Mouse (Mus musculus): ENCODE data around the gene Gramd2.

Gramd2 gene

DNA sequence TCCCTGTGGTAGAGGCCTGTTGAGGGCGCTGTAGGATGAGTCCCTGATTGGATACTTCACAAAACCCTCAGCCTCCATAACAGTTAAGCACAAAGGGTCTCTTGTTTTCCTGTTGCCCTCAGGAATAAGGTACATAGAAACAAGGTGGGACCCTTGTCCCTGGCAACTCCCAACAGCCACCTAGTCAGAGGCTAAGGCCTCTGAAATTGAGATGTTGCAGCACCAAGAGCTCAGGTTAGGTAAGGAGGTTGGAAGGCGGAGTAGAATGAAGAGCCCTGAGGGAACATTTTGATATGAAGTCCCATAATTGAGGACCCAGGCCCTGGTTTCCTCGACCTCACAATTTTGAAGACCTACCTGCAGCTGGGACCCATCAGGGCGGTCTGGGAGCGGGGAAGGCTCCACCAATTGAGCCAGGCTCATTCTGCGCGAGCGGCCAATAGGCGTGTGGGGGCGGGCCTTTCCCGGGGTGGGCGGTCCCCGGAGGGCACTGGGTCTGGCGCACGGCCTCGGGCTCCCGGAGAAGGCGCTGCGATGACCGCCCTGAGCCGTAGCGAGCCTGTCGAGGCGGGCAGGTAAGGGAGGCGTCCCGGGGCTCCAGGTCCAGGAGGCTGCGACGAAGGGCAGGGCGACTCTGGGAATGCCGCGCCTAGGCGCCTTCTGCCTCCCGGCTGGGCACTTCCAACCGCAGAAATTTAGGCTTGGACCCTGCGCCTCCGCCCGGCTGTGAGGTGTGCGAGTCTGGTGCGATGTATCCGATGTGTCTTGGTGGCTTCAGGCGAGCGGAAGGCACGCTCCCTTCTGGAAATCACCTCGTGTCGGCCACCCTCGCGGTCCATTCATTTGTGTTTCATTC lies at the start of gene Gramd2:
Gene Gramd2 (plus strand): TSS at position 467 of the 856 bp plus-strand sequence.
- peak; percentile 67 for DNase-seq

- DNase-seq, result no peak
These were observed 41.6 kb upstream of the Gramd2 start for GRCm38 (mm10) chr9:59638372-59638771.

GRCm38 (mm10) chr9:59639936-59640335 lies 40.0 kb upstream of the Gramd2 start:
- no peak for DNase-seq

DNA sequence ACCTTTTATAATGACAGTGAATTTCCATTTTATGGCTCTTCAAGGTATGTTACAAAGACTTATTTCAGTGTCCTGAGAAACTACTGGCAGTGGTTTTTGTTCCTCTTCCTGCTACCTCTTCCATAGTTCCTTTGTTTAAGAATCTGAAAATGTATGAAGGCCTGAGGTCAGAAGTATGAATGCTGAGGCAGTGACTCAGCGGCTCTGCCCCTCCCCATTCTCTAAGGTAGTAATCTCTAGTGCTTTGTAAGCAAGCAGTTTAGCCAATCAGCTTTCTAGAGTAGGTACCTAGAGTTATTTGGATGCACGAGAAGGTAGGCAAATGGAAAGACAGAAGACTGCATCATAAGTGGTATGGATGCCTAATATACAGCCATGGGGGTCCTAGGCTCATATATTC lies 38.6 kb upstream of the Gramd2 start:
- no peak for DNase-seq

GRCm38 (mm10) chr9:59649911-59650310 lies 30.0 kb upstream of the Gramd2 start:
- no peak for DNase-seq

DNA sequence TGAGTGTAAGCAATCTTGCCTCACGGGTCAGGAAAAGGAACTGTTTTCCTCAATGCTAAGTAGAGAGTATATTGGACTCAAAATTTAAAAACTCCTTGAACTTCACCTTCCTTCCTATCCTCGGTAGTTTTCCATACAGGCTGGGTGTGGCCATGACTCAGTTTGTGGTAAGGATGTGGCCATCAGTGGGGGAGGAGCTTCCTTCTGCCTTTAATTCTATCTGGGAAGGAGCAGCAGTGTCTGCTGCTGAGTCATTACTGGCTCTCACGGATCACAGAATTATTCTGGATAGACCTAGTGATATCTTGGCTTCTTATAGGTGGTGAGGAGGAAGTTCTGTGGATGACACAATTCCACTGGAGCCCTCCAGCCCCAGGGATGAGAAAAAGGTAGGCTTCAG lies 26.6 kb upstream of the Gramd2 start:
- DNase-seq, result no peak

DNA sequence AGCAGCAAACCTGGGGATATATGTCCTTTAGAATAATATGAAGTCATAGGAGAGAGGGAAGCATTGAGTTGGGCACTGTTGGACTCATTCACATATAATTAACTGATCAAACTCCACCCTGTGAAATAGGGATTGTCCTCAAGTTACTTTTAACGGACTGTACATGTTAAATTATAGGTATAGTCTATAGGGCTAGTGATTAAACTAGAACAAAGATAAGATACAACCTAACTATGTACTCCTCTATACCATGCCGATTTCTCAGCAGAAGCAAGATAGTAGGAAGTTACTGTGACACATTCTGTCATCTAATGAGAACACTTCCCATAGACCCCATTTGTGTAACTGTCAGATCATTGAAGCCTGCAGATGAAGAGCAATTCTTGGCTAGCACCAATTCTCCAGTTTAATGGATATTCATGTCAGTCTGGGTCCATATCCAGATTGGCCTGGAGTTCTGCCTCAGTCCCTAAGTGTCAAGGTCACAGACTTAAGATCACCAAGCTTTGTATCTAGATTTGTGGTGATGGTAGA lies 25.4 kb upstream of the Gramd2 start:
- DNase-seq, result no peak

- DNase-seq, result peak; percentile 98
These were observed 23.8 kb upstream of the Gramd2 start, which contains the start of gene Pkm for GRCm38 (mm10) chr9:59655958-59656634. Gene Pkm, plus strand, starts transcription at chr9:59656368.

GRCm38 (mm10) chr9:59656635-59657617 lies 23.0 kb upstream of the Gramd2 start:
- DNase-seq, result peak; percentile 84

DNA sequence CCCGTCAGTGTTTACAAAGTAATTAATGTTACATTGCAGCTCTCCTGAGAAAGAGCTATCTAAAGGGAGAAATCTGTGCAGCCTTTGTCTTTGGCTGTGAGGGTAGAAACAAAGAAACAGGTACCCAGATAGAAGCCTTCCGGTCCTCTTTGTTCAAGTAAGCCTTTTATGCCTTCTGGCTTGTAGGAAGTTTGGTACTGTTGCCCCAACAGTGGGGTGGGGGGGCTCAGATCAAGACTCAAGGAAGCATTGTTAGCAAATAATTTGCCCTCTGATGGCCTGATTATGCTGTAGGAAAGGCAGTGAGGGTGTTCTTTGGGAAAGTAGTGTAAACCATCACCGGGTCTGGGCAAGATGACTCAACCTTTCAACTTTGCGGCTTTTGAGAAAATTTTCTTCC lies 21.8 kb upstream of the Gramd2 start:
- no peak for DNase-seq

GRCm38 (mm10) chr9:59659036-59660026 lies 20.6 kb upstream of the Gramd2 start:
- peak; percentile 90 for DNase-seq

DNA sequence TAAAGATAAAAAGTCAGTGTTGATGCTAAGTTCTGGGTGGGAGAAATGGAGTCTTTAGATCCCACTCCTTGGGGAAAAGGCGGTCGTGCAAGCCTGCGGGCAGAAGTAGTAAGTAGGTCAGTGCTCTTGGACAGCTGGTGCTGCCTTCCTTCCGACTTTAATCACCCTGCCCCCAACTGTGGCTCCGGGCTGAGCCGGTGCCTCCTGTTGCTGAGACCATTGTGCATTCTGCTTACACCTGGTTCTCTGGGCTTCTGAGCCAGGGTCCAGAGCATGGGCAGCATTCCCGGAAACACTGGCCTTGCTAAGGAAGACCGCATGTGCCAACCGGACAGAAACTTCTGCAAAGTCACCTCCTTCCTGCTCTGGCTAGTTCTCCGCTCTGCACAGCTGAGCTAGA lies 19.5 kb upstream of the Gramd2 start:
- peak; percentile 83 for DNase-seq

DNA sequence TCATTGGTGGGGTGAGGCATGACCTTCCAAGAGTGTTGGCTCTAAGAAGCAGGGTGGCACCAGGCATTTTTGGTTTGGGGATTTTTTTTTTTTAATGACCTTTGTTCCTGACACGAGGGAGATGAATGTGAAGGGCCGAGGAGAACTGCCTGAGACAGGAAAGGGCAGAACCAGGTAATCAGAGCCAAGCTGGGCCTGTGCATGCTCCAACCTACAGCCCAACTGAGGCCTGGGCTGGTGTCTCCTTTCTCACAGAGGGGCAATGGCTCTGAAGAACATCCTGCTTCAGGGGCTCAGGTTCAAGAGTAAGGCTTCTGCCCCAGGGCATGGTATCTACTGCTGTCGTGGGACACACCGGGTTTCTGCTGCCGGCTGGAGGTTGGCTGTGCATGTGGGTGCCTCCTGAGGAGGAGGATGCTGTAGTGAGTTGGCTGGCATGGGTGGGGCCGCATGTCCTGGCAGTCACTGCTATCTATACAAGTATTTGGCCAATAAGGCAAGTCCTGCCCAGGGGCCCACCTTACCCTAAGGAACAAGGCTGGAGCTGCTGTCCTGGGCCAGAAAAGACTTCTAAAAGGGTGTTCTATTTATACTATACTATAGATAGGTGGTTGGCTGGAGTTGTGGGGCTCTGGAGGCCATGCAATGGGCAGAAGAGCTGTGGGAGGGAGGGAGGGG lies 18.5 kb upstream of the Gramd2 start:
- DNase-seq, result no peak

GRCm38 (mm10) chr9:59663226-59663625 lies 16.7 kb upstream of the Gramd2 start:
- DNase-seq, result no peak

DNA sequence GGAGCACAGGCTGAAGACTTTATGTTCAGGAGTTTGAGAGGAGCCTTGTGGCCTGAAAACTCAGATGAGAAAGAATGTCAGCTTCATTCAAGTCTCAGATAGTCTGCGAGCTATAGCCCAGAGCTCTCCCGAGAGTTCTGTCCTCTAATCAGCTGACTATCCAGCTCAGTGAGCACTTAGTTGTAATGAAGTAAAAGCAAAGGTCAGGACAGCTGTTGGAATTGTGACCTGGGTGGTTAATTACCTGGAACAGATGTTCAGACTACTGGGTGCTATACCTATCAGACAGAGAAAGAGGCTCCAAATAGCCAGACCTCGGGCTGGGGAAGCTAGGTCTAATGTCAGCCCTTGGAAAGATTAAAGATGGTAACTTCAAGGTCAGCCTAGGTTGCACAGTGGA lies 16.0 kb upstream of the Gramd2 start:
- DNase-seq, result no peak

GRCm38 (mm10) chr9:59664664-59665256 lies 15.2 kb upstream of the Gramd2 start:
- no peak for DNase-seq

DNA sequence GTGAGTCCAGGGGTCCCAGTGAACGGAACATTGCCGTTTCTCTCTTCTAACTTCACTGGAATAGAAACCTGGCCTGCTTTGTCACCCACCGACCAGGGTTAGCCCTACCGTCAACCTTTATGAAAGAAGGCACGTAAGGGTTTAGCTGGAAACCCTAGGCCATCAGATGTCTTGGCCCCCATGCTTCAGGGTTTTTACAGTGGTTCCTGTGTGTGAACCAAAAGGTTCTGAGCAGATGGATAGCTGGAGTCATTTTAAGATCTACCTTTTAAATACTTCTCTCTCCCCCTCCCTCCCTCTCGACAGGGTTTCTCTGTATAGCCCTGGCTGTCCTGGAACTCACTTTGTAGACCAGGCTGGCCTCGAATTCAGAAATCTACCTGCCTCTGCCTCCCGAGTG lies 13.9 kb upstream of the Gramd2 start:
- no peak for DNase-seq

DNA sequence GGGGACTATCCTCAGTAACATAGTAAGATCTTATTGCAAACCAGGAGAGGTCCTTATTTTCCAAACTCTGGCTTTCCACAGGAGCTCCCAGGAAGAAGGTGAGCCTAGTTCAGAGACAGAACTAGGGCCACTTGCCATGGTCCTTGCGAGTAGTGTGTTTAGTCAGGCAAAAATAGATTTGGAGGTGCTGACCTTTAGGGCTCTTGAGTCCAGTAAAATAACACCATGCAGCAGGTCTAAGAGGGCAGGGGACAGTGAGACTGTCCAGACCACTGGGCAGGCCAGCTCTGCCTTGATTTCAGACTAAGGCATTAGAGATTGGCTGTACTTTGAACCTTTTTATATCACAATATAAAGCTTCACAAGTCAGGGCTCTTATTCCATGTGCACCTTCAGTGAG lies 13.1 kb upstream of the Gramd2 start:
- no peak for DNase-seq

DNA sequence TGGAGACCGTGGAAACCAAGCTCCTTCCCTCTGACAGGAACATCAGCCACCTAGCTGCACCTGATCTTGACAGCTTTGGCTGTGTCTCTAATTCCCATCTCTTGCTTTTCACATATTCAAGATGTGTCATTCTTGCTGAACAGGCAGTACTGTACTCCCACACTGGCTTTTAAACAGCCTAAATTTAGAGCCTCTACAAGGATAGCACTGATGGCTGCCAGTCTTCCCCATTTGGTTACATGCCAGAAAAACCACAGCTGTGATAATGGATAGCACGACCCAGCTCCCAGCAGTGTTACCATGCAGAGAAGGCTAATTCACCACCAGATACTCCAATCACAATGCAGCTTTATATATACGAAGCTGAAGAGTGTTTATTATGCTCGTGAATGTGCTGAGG lies 12.7 kb upstream of the Gramd2 start:
- no peak for DNase-seq

GRCm38 (mm10) chr9:59667904-59668303 lies 12.0 kb upstream of the Gramd2 start:
- DNase-seq, result no peak

Data from cerebellum, adult 9-10 months (tissue).